Mouse (Mus musculus) left cerebral cortex, postnatal 10 days (tissue): ENCODE results near the gene Neu3. TPM values are rescaled to one million over a fixed set of nuclear protein-coding genes. Genes with fewer than 3 reads are reported as not detected.

ENCODE experiments used
- DNase-seq, 2 experiments: peaks; one replicate each; pipeline ENCODE4 v3.0.0; 2021 to 2022; ENCODE audit warnings: low spot score in 2 of 2, mixed read lengths in 1 of 2; ENCODE audit errors: extremely low spot score in 1 of 2
- intact Hi-C: fragments of 180-260 bp; cut with DNase I; formaldehyde crosslinking; loops from one replicate; pipeline ENCODE4 v1.15.1; 2025
- total RNA-seq, 2 experiments: library from RNA; stranded (reverse); gene quantifications; 2 replicates each; pipeline ENCODE4 v1.2.3; 2021

Neu3 gene
- total RNA-seq, 2 experiments from 2014 or later: 2.7 to 3.1 TPM

DNA sequence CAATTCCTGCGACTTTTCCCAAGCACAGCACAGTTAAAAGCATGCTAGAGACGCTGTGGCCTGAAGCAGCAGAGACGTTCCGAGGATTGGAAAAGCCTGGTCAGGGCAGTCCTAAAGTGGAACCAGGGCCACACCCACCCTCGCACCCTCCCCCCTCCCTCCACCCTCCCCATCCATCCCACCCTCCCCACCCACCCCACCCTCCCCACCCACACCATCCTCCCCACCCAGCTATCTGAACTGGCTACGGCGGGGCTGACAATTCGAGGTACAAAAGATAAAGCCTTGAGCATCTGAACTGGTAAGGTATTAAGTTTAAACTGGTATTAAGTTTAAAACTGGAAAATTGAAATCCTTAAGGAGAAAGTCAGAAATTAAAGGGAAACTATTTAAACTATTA, 24.7 kb downstream of the Neu3 start:
- intact Hi-C loops: no loop called here
- no peak for DNase-seq

DNA sequence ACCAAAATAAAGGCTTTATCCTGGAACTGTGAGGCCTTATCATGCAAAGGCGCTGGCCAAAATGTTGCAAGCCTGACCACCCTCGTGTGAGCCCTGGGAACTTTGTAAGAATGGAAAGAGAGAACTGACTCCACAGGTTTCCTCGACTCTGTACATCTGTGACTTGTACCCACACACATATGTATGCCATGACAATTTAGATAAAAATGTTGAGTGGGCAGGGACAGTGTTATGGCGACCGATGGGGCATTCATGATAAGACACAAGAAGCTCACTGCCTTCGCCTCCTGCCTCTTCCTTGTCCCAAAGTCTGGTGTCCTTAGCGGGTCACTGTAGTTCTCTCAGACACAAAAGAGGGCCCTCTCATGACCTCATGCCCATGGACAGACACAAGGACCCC, 29.1 kb downstream of the Neu3 start:
- no peak for DNase-seq
- intact Hi-C loops: loop anchor here (2.0 to 5.0 kb wide), 2 partner anchors 174 to 297 kb away; no protein-coding TSS in a partner anchor

- intact Hi-C loops: loop anchor here (2.0 to 5.0 kb wide), 2 partner anchors 173 to 296 kb away; no protein-coding TSS in a partner anchor
- peak; percentile 67 to 83 for DNase-seq
Observed at GRCm38 (mm10) chr7:99797911-99798647, 30.1 kb downstream of the Neu3 start.

- DNase-seq: no peak
- intact Hi-C loops: loop anchor here (5.0 kb wide), 1 partner anchor 295 kb away; no protein-coding TSS in a partner anchor
Observed at GRCm38 (mm10) chr7:99797261-99797660, 31.0 kb downstream of the Neu3 start.

GRCm38 (mm10) chr7:99796471-99796870, 31.7 kb downstream of the Neu3 start:
- DNase-seq: no peak
- intact Hi-C loops: loop anchor here (5.0 kb wide), 1 partner anchor 294 kb away; no protein-coding TSS in a partner anchor

DNA sequence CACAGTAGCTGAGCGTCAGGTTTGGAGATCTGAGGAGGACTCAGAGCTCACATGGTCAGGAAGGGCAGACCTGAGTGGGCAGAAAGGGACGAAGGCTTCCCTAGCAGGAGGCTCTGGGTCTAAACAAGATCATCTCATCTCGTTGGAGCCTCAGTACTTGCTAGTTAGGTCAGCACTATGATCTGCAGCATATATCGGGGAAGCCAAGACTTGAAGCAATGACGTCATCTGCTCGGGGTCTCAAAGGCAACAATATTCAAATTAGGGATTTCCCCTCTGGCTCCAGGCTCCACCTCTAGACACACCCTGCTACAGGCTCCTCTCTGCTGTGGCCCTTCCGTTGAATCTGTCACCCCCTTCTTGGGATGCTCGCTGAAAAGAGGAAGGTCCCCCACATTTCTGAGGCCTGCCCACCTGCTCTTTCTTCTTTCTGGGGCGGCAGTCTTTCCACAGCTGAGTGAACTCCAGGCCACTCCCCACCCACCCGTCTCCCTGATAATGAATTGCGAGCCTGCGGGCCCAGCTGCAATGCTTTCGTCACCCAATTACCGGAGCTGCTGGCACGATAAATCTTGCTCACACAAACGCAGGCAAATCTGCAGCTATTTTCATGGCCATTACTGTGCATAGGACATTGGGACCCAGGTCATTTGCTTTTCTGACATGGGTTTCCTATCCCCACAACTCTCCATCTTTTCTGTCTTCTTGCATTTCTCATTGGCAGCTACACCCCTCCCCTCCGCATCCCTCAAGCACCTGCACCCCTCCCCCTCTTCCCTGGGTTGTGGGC, 32.8 kb downstream of the Neu3 start:
- no peak for DNase-seq
- intact Hi-C loops: loop anchor here (5.0 kb wide), 1 partner anchor 293 kb away; no protein-coding TSS in a partner anchor

DNA sequence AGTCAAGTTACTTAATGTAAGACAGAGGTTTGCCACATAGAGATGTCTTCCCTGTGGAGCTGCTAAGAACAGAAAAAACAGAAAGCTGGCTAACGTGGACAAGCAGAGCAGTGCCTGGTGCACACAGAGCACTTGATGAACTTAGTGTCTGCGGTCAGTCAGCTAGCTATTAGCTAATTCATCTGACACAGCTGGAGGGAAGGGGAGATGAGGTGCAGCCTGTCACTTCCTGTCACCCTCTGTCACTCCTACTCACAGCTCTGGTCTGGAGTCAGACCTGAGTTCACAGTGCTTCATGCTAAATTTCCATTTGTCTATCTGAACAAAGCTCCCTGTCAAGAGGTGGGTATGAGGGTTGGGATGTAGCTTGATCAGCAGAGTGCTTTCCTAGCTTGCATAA, 34.1 kb downstream of the Neu3 start:
- intact Hi-C loops: loop anchor here (5.0 kb wide), 1 partner anchor 82 kb away; the partner anchor contains the start of gene Slco2b1
- no peak for DNase-seq

- intact Hi-C loops: loop anchor here (5.0 kb wide), 1 partner anchor 79 kb away; the partner anchor contains the start of gene Slco2b1
Observed at GRCm38 (mm10) chr7:99790816-99791215, 37.4 kb downstream of the Neu3 start.

GRCm38 (mm10) chr7:99788563-99788962, 39.7 kb downstream of the Neu3 start:
- DNase-seq: no peak
- intact Hi-C loops: no loop called here

More at GRCm38 (mm10) chr7:99790816-99791215, 37.4 kb downstream of the Neu3 start:
- no peak for DNase-seq

DNA sequence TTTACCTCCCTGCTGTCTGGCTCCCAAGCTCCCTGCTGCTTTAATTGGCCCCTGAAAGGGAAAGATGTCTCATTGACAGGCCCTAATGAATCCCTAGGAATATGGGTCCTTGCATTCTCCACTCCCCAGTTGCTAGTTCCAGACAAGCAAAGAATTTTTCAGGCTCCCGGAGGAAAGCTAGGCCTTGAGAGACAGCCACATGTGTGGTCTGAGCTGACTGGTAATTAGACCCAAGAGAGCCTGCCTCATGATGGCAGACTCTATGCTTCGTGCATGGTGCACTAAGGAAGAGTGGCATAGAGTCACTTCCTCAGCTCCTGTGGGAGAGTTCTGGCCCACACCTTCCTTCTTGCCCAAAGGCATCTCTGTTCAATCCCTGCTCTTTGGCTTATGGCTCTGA, 40.3 kb downstream of the Neu3 start:
- no peak for DNase-seq
- intact Hi-C loops: no loop called here

DNA sequence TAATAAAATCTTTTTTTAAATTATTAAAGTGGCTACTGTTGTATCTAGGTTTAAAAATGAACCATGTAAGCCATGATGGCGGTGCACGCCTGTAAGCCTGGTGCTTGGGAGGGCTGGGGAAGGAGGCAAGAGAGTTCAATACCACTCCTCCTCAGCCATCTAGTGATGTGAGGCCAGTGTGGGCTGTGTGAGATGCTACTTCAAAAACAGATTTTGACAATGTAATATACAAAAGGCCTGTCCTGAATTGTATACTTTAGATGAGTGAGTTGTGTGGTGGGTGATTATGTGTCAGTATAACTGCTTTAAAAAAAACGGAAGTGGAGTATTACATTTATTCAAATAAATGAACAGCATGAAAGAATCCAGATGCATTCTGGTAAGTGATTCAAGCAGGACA, 41.4 kb downstream of the Neu3 start:
- no peak for DNase-seq
- intact Hi-C loops: no loop called here

DNA sequence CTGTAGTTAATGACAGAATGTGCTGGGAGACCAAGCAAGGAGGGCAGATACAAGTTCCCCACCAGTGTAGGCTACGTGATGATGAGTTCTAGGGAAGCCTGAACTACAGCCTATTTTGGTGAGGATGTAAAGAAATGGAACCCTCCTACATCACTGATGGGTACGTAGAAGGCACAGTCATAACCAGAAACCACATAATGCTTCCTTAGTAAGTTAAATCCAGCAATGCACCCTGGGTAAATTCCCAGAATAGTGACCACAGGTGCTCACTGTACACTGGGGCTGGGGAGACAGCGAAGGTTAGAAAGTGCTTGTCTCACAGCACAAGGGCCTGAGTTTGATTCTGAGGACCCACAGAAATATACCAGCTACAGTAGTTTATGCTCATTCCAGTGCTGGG, 42.7 kb downstream of the Neu3 start:
- intact Hi-C loops: no loop called here
- no peak for DNase-seq

GRCm38 (mm10) chr7:99783421-99783820, 44.8 kb downstream of the Neu3 start:
- DNase-seq: no peak
- intact Hi-C loops: no loop called here

- DNase-seq: no peak
- intact Hi-C loops: no loop called here
Observed at GRCm38 (mm10) chr7:99781916-99782315, 46.3 kb downstream of the Neu3 start.

DNA sequence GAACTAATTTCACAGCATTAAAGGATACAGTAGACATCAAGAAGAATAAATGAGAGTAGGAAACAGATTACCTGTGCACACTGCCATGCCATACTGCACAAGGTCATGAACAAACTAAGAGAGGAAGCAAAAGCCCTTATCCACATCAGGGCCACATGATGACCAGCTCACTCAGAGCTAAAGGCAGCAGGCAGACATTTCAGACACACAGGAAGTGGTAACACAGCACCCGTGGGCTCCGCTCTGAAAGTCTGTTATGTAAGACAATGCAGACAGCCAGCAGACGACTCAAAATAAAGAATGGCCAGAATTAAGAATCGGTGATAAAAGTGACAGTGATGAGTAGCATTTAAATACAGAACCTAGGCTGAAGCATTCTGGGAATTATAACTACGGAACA, 46.8 kb downstream of the Neu3 start:
- no peak for DNase-seq
- intact Hi-C loops: no loop called here

DNA sequence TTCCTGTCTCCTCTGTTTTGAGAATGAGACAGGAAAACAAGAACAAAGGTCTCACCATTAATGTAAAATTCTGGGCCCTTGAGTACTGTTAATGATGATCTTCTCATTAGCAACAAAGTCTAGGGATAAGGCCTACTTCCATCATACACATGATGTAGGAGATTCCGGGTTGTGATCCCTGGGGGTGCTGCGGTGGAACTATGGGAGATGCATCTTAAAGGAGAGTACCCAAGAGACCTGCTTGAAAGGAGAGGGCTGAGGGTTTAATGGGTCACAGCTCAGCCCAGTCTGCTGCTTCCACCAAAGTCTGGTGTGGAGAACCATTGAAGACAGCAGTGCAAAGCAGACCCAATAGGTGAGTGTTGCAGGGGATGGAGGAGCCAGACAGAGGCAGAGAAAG, 65.0 kb downstream of the Neu3 start, which contains the start of gene Olfr521:
Gene Olfr521 (plus strand): TSS at position 301 of the 400 bp plus-strand sequence.
- intact Hi-C loops: no loop called here
- DNase-seq: no peak
